Mouse (Mus musculus): ENCODE data around the gene Gm20662. TPM values are rescaled to one million over a fixed set of nuclear protein-coding genes. Genes with fewer than 3 reads are reported as not detected.
"Not testable (repeated sequence)": the region's sequence is repeated elsewhere in the genome, so short reads cannot be mapped to it uniquely, and the experiment has no call there.

The Gm20662 gene
- total and polyA plus RNA-seq, 2 experiments from 2014 or later, result 0.31 to 3.6 TPM

DNA sequence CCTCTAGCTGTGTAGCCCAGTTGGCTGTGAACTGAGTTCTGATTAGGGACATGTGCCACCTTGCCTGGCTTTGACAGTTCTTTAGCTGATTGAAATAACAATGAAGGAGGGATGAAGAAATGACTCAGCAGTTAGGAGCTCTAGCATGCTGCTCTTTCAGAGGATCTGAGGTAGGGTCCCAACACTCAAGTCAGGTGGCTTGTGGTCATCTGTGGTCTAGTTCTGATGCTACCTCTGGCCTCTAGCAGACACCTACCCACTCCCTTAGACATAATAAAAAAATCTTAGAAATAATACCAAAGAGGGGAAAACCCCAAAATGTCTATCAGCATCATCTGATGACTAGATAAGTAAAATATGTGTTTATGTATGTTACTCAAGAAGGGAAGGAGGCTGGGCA is 14.2 kb downstream of the Gm20662 start:
- no peak for ATAC-seq (ENCODE audit: low FRiP score)
- Histone ChIP-seq H3K4me2 (ENCODE audit: low read depth, low read length, poor library complexity, severe bottlenecking) (no peak overlapping the region), H3K9ac (replicated peaks; ENCODE audit: low read length, poor library complexity, severe bottlenecking) (no peak overlapping the region), H3K9me3 (ENCODE audit: low read length) (no peaks in the 10 kb centered on the region), H3K36me3 (ENCODE audit: insufficient read depth, low read length) (peaks cover 3% of the 10 kb centered on the region; the same call in 1 of the 2 replicates), H3K27ac (ENCODE audit: low read depth, low read length) (no peak overlapping the region), H3K27me3 (ENCODE audit: insufficient read depth, low read length) (no peaks in the 10 kb centered on the region), H3K4me1 (ENCODE audit: insufficient read depth, low read length) (no peaks in the 10 kb centered on the region), H3K4me3 (ENCODE audit: low read depth, low read length) (no peak overlapping the region)
- TF ChIP-seq CTCF (IDR thresholded peaks at IDR 0.05), result no peak
- no peak for DNase-seq (ENCODE audit: low spot score)

DNA sequence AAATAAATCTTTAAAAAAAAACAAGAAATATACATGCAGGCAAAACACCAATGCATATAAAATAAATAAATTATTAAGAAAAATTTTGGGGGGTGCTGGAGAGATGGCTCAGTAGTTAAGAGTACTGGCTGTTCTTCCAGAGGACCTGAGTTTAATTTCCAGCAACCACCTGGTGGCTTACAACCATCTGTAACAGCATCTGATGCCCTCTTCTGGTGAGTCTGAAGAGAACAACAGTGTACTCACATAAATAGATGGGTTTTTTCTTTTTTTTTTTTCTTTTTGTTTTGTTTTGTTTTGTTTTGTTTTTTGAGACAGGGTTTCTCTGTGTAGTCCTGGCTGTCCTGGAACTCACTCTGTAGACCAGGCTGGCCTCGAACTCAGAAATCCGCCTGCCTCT is 17.4 kb downstream of the Gm20662 start:
- not testable (repeated sequence) for H3K4me1 ChIP-seq (ENCODE audit: insufficient read depth, low read length); H3K9ac ChIP-seq (replicated peaks; ENCODE audit: low read length, poor library complexity, severe bottlenecking); DNase-seq (ENCODE audit: low spot score); H3K27me3 ChIP-seq (ENCODE audit: insufficient read depth, low read length); H3K9me3 ChIP-seq (ENCODE audit: low read length); H3K36me3 ChIP-seq (ENCODE audit: insufficient read depth, low read length); H3K27ac ChIP-seq (ENCODE audit: low read depth, low read length); H3K4me3 ChIP-seq (ENCODE audit: low read depth, low read length); H3K4me2 ChIP-seq (ENCODE audit: low read depth, low read length, poor library complexity, severe bottlenecking); ATAC-seq (ENCODE audit: low FRiP score)
- WGBS, result 100% methylated on average over 2 of the region's 2 CpGs
- peak; percentile 35 for TF ChIP-seq CTCF (IDR thresholded peaks at IDR 0.05)

DNA sequence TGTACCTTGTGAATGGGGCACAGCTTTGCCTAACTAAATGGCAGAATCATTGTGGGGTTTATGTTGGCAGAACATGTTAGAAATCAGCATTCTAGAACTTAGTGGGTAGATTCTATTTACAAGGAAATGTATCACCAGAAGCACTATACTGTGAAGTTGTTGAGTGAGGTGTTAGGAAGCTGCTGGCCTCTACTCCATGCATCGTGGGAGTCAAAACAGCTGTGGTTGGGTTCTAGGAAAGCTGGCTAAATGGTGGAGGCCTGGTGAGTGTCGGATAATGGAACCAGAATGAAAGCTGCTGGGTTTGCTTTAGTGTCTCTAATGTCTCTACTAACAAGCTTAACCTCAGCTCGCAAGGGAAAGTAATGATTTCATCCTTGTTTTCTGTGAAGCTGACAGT is 21.0 kb downstream of the Gm20662 start:
- Histone ChIP-seq H3K27me3 (ENCODE audit: insufficient read depth, low read length) (no peaks in the 10 kb centered on the region), H3K9me3 (ENCODE audit: low read length) (no peaks in the 10 kb centered on the region), H3K4me3 (ENCODE audit: low read depth, low read length) (no peak overlapping the region), H3K36me3 (ENCODE audit: insufficient read depth, low read length) (peaks cover 3% of the 10 kb centered on the region; the same call in 1 of the 2 replicates), H3K4me2 (ENCODE audit: low read depth, low read length, poor library complexity, severe bottlenecking) (no peak overlapping the region), H3K9ac (replicated peaks; ENCODE audit: low read length, poor library complexity, severe bottlenecking) (no peak overlapping the region), H3K27ac (ENCODE audit: low read depth, low read length) (no peak overlapping the region), H3K4me1 (ENCODE audit: insufficient read depth, low read length) (no peaks in the 10 kb centered on the region)
- ATAC-seq (ENCODE audit: low FRiP score) (no peak), DNase-seq (ENCODE audit: low spot score) (no peak)
- no peak for TF ChIP-seq CTCF (IDR thresholded peaks at IDR 0.05)
- 77% methylated on average over 3 of the region's 3 CpGs for WGBS

DNA sequence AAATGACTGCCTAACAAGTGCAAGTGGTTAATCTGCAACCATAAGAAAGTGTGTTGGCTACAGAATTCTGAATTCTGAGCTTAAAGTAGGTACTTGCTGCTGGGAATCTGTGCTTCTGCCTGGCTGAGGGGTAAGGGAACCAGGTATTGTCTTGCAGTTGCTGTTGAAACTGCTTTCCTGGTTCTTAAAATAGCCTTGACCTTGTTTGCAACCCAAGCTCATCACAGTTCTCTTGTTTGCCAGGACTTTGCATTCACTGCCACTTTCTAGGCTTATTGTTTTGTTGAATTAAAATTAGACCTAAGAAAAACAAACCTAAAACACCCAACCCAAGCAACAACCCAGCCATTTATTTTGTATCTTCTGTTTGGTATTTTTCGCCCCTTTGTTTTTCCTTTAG is 24.6 kb downstream of the Gm20662 start:
- H3K27me3 ChIP-seq (ENCODE audit: insufficient read depth, low read length), result no peaks in the 10 kb centered on the region
- H3K9me3 ChIP-seq (ENCODE audit: low read length), result no peaks in the 10 kb centered on the region
- no peak overlapping the region for H3K4me2 ChIP-seq (ENCODE audit: low read depth, low read length, poor library complexity, severe bottlenecking)
- H3K36me3 ChIP-seq (ENCODE audit: insufficient read depth, low read length), result peaks cover 3% of the 10 kb centered on the region
- no peak overlapping the region for H3K4me3 ChIP-seq (ENCODE audit: low read depth, low read length)
- WGBS, result 100% methylated on average over 1 of the region's 1 CpGs
- H3K27ac ChIP-seq (ENCODE audit: low read depth, low read length), result no peak overlapping the region
- TF ChIP-seq CTCF (IDR thresholded peaks at IDR 0.05), result no peak
- no peaks in the 10 kb centered on the region for H3K4me1 ChIP-seq (ENCODE audit: insufficient read depth, low read length)
- no peak for DNase-seq (ENCODE audit: low spot score)
- no peak overlapping the region for H3K9ac ChIP-seq (replicated peaks; ENCODE audit: low read length, poor library complexity, severe bottlenecking)
- ATAC-seq (ENCODE audit: low FRiP score), result no peak

DNA sequence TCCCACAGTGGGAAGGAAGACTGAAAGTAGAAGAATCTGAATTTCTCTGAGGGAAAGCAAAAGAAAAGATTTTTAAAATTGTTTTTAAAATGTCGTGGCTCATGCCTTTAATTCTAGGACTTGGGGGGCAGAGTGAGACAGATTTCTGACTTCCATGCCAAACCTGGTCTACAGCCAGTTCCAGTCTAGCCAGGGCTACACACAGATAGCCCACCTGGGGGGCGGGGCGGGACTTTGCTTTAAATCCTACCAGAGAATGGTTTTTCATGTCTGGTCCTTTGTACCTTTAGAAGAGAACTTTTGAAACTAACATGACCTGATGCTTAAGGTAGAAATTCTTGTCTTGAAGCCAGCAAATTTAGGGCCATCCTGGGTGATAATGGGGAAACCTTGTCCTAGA is 27.1 kb downstream of the Gm20662 start:
- 91% methylated on average over 3 of the region's 3 CpGs for WGBS
- no peak for TF ChIP-seq CTCF (IDR thresholded peaks at IDR 0.05)
- H3K36me3 ChIP-seq (ENCODE audit: insufficient read depth, low read length), result peaks cover 16% of the 10 kb centered on the region
- no peaks in the 10 kb centered on the region for H3K27me3 ChIP-seq (ENCODE audit: insufficient read depth, low read length)
- no peaks in the 10 kb centered on the region for H3K4me1 ChIP-seq (ENCODE audit: insufficient read depth, low read length)
- no peak overlapping the region for H3K4me2 ChIP-seq (ENCODE audit: low read depth, low read length, poor library complexity, severe bottlenecking)
- H3K9me3 ChIP-seq (ENCODE audit: low read length), result no peaks in the 10 kb centered on the region
- H3K9ac ChIP-seq (replicated peaks; ENCODE audit: low read length, poor library complexity, severe bottlenecking), result no peak overlapping the region
- ATAC-seq (ENCODE audit: low FRiP score) (no peak), DNase-seq (ENCODE audit: low spot score) (no peak)
- H3K4me3 ChIP-seq (ENCODE audit: low read depth, low read length), result no peak overlapping the region
- H3K27ac ChIP-seq (ENCODE audit: low read depth, low read length), result no peak overlapping the region

DNA sequence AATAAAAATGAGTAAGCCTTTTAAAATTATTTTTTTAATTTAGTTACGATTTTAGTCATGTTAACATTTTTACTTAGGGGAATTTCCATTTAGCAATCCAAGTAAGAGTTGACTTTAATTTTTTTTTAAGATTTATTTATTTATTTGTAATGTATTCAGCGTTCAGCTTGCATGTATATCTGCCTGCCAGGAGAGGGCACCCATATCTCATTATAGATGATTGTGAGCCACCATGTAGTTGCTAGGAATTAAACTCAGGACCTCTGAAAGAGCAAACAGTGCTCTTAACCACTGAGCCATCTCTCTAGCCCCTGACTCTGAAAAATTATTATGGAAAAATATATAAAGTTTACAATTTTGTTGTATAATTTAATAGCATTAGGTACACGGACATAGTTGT is 30.4 kb downstream of the Gm20662 start:
- Histone ChIP-seq H3K27ac (ENCODE audit: low read depth, low read length) (no peak overlapping the region), H3K4me1 (ENCODE audit: insufficient read depth, low read length) (no peaks in the 10 kb centered on the region), H3K4me3 (ENCODE audit: low read depth, low read length) (no peak overlapping the region), H3K9me3 (ENCODE audit: low read length) (no peaks in the 10 kb centered on the region), H3K9ac (replicated peaks; ENCODE audit: low read length, poor library complexity, severe bottlenecking) (no peak overlapping the region), H3K27me3 (ENCODE audit: insufficient read depth, low read length) (no peaks in the 10 kb centered on the region), H3K4me2 (ENCODE audit: low read depth, low read length, poor library complexity, severe bottlenecking) (no peak overlapping the region), H3K36me3 (ENCODE audit: insufficient read depth, low read length) (peaks cover 16% of the 10 kb centered on the region)
- TF ChIP-seq CTCF (IDR thresholded peaks at IDR 0.05), result peak; percentile 49
- WGBS, result 92% methylated on average over 3 of the region's 3 CpGs
- no peak for ATAC-seq (ENCODE audit: low FRiP score)
- no peak for DNase-seq (ENCODE audit: low spot score)

Measured in midbrain, postnatal 0 days (tissue).